Mouse (Mus musculus) ES-E14 (cell line): ENCODE measurements around the gene Rbmxl1. TPM values are rescaled to one million over a fixed set of nuclear protein-coding genes. Genes with fewer than 3 reads are reported as not detected.

Source experiments
- DNase-seq: peaks from one replicate; pipeline ENCODE4 v3.0.0-alpha.2; 2013; ENCODE audit warnings: low read depth, low spot score
- H3K27ac ChIP-seq: 2 replicates; pipeline ENCODE4 v1.5.1; 2012; ENCODE audit warnings: low read depth, mild to moderate bottlenecking, low read length, moderate library complexity, mixed read lengths; ENCODE audit not compliant: poor library complexity, insufficient read depth, severe bottlenecking
- H3K36me3 ChIP-seq: 2 replicates; pipeline ENCODE4 v1.6.1; 2012; ENCODE audit warnings: mild to moderate bottlenecking, low read length, moderate library complexity, mixed read lengths; ENCODE audit not compliant: control insufficient read depth, poor library complexity, insufficient read depth, severe bottlenecking
- H3K4me1 ChIP-seq, 2 experiments: fragments of 150-350 bp in 1 of 2; sonication (generic) in 1 of 2; 2 replicates each; pipeline ENCODE4 v1.6.1; 2012; ENCODE audit warnings: low read length in 2 of 2, mild to moderate bottlenecking in 1 of 2, mixed read lengths in 1 of 2; ENCODE audit not compliant: control insufficient read depth in 2 of 2, insufficient read depth in 2 of 2, poor library complexity in 1 of 2
- H3K4me3 ChIP-seq, 2 experiments: fragments of 150-350 bp in 1 of 2; sonication (generic) in 1 of 2; 2 replicates each; pipeline ENCODE4 v1.5.1; 2012; ENCODE audit warnings: low read length in 2 of 2, low read depth in 1 of 2, mild to moderate bottlenecking in 1 of 2, mixed read lengths in 1 of 2; ENCODE audit not compliant: insufficient read depth in 1 of 2, poor library complexity in 1 of 2, severe bottlenecking in 1 of 2
- H3K9ac ChIP-seq: 2 replicates; pipeline ENCODE4 v1.6.1; 2012; ENCODE audit warnings: low read depth, mild to moderate bottlenecking, low read length, mixed read lengths; ENCODE audit not compliant: poor library complexity, insufficient read depth, severe bottlenecking
- H3K9me3 ChIP-seq: fragments of 150-350 bp; sonication (generic); 2 replicates; pipeline ENCODE4 v1.6.1; 2012; ENCODE audit warnings: low read depth, mild to moderate bottlenecking, low read length; ENCODE audit not compliant: control insufficient read depth, insufficient read depth
- CHD2 ChIP-seq: IDR thresholded peaks from 2 replicates; pipeline ENCODE4 v1.6.1; 2014; ENCODE audit warnings: mild to moderate bottlenecking, low read depth, low read length, inconsistent platforms
- HCFC1 ChIP-seq: IDR thresholded peaks from 2 replicates; pipeline ENCODE4 v1.6.1; 2012; ENCODE audit warnings: low read length, inconsistent platforms, borderline replicate concordance; ENCODE audit not compliant: insufficient read depth
- MAFK ChIP-seq: IDR thresholded peaks from 2 replicates; pipeline ENCODE4 v1.6.1; 2014; ENCODE audit warnings: mild to moderate bottlenecking, low read depth, low read length, inconsistent platforms; ENCODE audit not compliant: insufficient read depth
- ZC3H11A ChIP-seq: IDR thresholded peaks from 2 replicates; pipeline ENCODE4 v1.6.1; 2012; ENCODE audit warnings: low read depth, mild to moderate bottlenecking, inconsistent platforms, low read length, borderline replicate concordance
- ZNF384 ChIP-seq: IDR thresholded peaks from 2 replicates; pipeline ENCODE4 v1.6.1; 2012; ENCODE audit warnings: low read depth, low read length, inconsistent platforms
- in situ Hi-C, 2 experiments: fragments of 600-800 bp; cut with MboI; formaldehyde crosslinking; loops; one replicate each; pipeline ENCODE4 v1.15.1; 2025; ENCODE audit warnings: low sequenced_read_pairs in 2 of 2, inconsistent platforms in 1 of 2; ENCODE audit not compliant: unreplicated experiment in 2 of 2
- total RNA-seq: library from RNA; depleted of rRNA; stranded (reverse); fragments of 300-350 nt; gene quantifications from 2 replicates; pipeline ENCODE4 v1.2.3, GENCODE M21; 2012

Rbmxl1 gene
- total RNA-seq, 1 experiment, result 124 TPM

- Histone ChIP-seq H3K4me3 (no peak overlapping the region), H3K9ac (peak overlapping the region; percentile 5; the same call in 1 of the 2 replicates), H3K4me1 (peaks cover 17 to 18% of the 10 kb centered on the region in 2 experiments), H3K27ac (peak overlapping the region; percentile 63; the same call in 1 of the 2 replicates), H3K36me3 (peaks cover 16% of the 10 kb centered on the region), H3K9me3 (no peaks in the 10 kb centered on the region)
- TF ChIP-seq CHD2 (no peak), ZNF384 (no peak), HCFC1 (no peak), MAFK (no peak), ZC3H11A (no peak)
- DNase-seq, result no peak
- in situ Hi-C loops, result no loop called here
Observed at GRCm38 (mm10) chr8:78514706-78515105, 6.0 kb upstream of the Rbmxl1 start.

DNA sequence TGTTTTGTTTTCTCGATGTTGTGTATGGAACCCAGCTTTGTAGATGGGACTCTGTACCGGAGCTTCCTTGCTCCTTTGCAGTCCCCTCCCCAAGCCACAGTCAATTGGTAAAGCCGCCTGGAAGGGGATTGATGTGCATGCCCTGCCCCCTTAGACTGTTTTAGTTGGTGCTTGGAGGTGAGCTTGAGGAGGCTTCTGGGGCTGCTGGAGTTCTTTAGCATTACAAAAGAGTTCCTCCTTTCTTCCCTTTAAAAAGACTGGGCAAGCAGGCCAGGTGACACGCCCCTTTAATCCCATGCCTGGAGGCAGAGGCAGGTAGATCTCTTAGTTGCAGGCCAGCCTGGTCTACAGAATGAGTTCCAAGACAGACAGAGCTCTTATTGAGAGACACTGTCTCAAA, 4.4 kb upstream of the Rbmxl1 start:
- DNase-seq, result peak; percentile 86
- no peak overlapping the region for H3K9ac ChIP-seq
- H3K9me3 ChIP-seq, result no peaks in the 10 kb centered on the region
- H3K4me1 ChIP-seq, result peaks cover 17 to 18% of the 10 kb centered on the region in 2 experiments
- H3K4me3 ChIP-seq, result peak overlapping the region in 1 of 2 experiments; percentile 53; a peak in 3 of 4 replicates
- H3K36me3 ChIP-seq, result peaks cover 16% of the 10 kb centered on the region
- in situ Hi-C loops, result no loop called here
- TF ChIP-seq MAFK (no peak), ZNF384 (no peak), CHD2 (no peak), ZC3H11A (no peak), HCFC1 (no peak)
- H3K27ac ChIP-seq, result peak overlapping the region; percentile 63; the same call in 1 of the 2 replicates

DNA sequence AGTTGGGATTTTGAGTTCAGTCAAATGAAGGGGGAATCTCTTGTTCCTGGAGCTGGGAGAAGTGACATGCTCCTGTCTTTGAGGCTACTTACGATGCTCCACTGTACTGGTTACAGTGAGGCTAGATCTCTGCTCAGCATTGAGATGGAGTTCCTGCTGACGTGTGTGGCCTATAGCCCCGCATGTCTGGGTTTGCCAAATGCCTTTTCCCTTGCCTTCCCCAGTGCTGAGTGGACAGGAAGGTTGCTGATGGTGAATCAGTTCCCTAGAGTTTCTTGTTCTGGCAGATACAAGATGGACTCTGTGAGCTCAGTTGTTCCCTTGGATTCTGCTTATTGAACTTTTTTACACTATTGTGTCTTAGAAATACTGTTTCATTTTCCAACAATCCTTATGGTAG, 2.2 kb upstream of the Rbmxl1 start:
- no peaks in the 10 kb centered on the region for H3K9me3 ChIP-seq
- H3K4me1 ChIP-seq, result peaks cover 12 to 18% of the 10 kb centered on the region in 2 experiments
- in situ Hi-C loops, result no loop called here
- DNase-seq, result no peak
- peak overlapping the region; percentile 13; the same call in 1 of the 2 replicates for H3K27ac ChIP-seq
- TF ChIP-seq ZNF384 (no peak), CHD2 (no peak), HCFC1 (no peak), MAFK (no peak), ZC3H11A (no peak)
- H3K36me3 ChIP-seq, result peaks cover 3% of the 10 kb centered on the region; the same call in 1 of the 2 replicates
- peak overlapping the region; percentile 51; the same call in 1 of the 2 replicates for H3K9ac ChIP-seq
- H3K4me3 ChIP-seq, result peak overlapping the region; percentile 34 to 83; a peak in 2 of 4 replicates

DNA sequence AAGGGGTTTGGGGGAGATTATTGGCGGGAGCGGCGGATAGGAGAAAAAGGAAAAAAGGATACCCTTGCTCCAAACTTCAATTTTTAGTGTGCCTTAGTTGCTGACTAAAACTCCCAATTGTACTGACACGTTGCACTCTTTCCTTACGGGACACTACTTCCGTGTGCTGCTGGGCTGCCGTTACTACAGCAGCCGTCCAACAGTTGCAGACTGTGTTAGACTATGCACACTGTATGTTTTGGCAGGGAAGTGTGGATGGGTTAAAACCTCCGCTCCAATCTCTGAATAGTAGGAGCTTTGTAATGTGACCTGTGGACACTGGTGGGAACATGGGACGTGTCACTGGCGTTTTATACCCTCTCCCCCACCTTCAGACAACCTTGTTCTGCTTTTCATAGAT, 1.4 kb upstream of the Rbmxl1 start:
- Histone ChIP-seq H3K36me3 (peaks cover 2% of the 10 kb centered on the region; the same call in 1 of the 2 replicates), H3K27ac (peak overlapping the region; percentile 94), H3K4me3 (peak overlapping the region; percentile 83 to 99), H3K4me1 (peaks cover 6 to 15% of the 10 kb centered on the region in 2 experiments), H3K9ac (peak overlapping the region; percentile 95), H3K9me3 (no peaks in the 10 kb centered on the region)
- DNase-seq, result no peak
- in situ Hi-C loops, result no loop called here
- no peak for TF ChIP-seq CHD2
- TF ChIP-seq ZC3H11A, result no peak
- no peak for TF ChIP-seq HCFC1
